Mouse (Mus musculus) intestine, postnatal 0 days (tissue): ENCODE measurements around the gene Teddm2. TPM values are rescaled to one million over a fixed set of nuclear protein-coding genes. Genes with fewer than 3 reads are reported as not detected.
"Not testable (repeated sequence)": the region's sequence is repeated elsewhere in the genome, so short reads cannot be mapped to it uniquely, and the experiment has no call there.

Experiments
- ATAC-seq: fragments of 200-750 bp; cut with Nextera tagmentation; 2 replicates; pipeline ENCODE4 v1.8.0; 2017; ENCODE audit warnings: mild to moderate bottlenecking, moderate TSS enrichment, moderate library complexity
- H3K27ac ChIP-seq: fragments of 300-500 bp; sonication (generic); 2 replicates; pipeline ENCODE4 v1.5.1; 2014; ENCODE audit warnings: mild to moderate bottlenecking, low read depth, low read length, moderate library complexity
- H3K27me3 ChIP-seq: fragments of 300-500 bp; sonication (generic); replicated peaks from 2 replicates; pipeline ENCODE4 v1.6.1; 2014; ENCODE audit warnings: low read length, mixed read lengths; ENCODE audit not compliant: control insufficient read depth, insufficient read depth
- H3K36me3 ChIP-seq: fragments of 300-500 bp; sonication (generic); 2 replicates; pipeline ENCODE4 v1.6.1; 2014; ENCODE audit warnings: mild to moderate bottlenecking, moderate library complexity; ENCODE audit not compliant: control insufficient read depth, insufficient read depth
- H3K4me1 ChIP-seq: fragments of 300-500 bp; sonication (generic); replicated peaks from 2 replicates; pipeline ENCODE4 v1.6.1; 2014; ENCODE audit warnings: antibody characterized with exemption, low read length, mixed read lengths; ENCODE audit not compliant: control insufficient read depth, insufficient read depth
- H3K4me2 ChIP-seq: fragments of 300-500 bp; sonication (generic); replicated peaks from 2 replicates; pipeline ENCODE4 v1.6.1; 2014; ENCODE audit warnings: low read depth, mild to moderate bottlenecking, moderate library complexity
- H3K4me3 ChIP-seq: fragments of 300-500 bp; sonication (generic); 2 replicates; pipeline ENCODE4 v1.5.1; 2014; ENCODE audit warnings: low read depth, low read length
- H3K9ac ChIP-seq: fragments of 300-500 bp; sonication (generic); 2 replicates; pipeline ENCODE4 v1.6.1; 2014; ENCODE audit warnings: mild to moderate bottlenecking, low read depth, low read length
- H3K9me3 ChIP-seq: fragments of 300-500 bp; sonication (generic); 2 replicates; pipeline ENCODE4 v1.6.1; 2016; ENCODE audit warnings: mixed run types; ENCODE audit not compliant: control insufficient read depth
- CTCF ChIP-seq: sonication (generic); IDR thresholded peaks from 2 replicates; pipeline ENCODE4 v1.5.1; 2016; ENCODE audit warnings: low read depth, mild to moderate bottlenecking, control low read depth, antibody characterized with exemption, moderate library complexity
- WGBS: fragments of 180-500 bp; shearing (Covaris S2); extraction: QIAGEN DNeasy Blood & Tissue Kit; methylation state at CpG from one replicate; pipeline ENCODE4 v1.1.7; 2014; 5-methylcytosine and 5-hydroxymethylcytosine counted together
- polyA plus RNA-seq: library from polyadenylated mRNA; unstranded; fragments of >200 nt; fragmentation: Nextera tagmentation; extraction: Ambion mirVana; gene quantifications from 2 replicates; pipeline ENCODE4 v1.2.1, GENCODE M21; 2015

Teddm2 gene
- polyA plus RNA-seq, 1 experiment from 2014 or later, result 0.27 TPM

GRCm38 (mm10) chr1:153891442-153891841 lies 8.6 kb downstream of the Teddm2 start, which contains the start of gene Teddm1a:
Gene Teddm1a (plus strand): TSS chr1:153891742.
- ATAC-seq, result no peak
- WGBS, result 66% methylated on average over 4 of the region's 4 CpGs
- Histone ChIP-seq H3K4me1 (no peaks in the 10 kb centered on the region), H3K9me3 (no peaks in the 10 kb centered on the region), H3K36me3 (no peaks in the 10 kb centered on the region), H3K4me3 (no peak within 1 kb of the TSS), H3K27ac (no peak within 1 kb of the TSS), H3K27me3 (no peaks in the 10 kb centered on the region), H3K9ac (no peak within 1 kb of the TSS), H3K4me2 (no peak within 1 kb of the TSS)
- TF ChIP-seq CTCF, result no peak

- no peak for TF ChIP-seq CTCF
- WGBS, result 91% methylated on average over 10 of the region's 10 CpGs
- ATAC-seq, result no peak
Observed at GRCm38 (mm10) chr1:153890121-153890520, 9.9 kb downstream of the Teddm2 start.

GRCm38 (mm10) chr1:153886024-153886633 lies 13.9 kb downstream of the Teddm2 start:
- H3K27me3 ChIP-seq, result no peaks in the 10 kb centered on the region
- H3K9me3 ChIP-seq, result no peaks in the 10 kb centered on the region
- ATAC-seq, result no peak
- H3K9ac ChIP-seq, result no peak overlapping the region
- H3K36me3 ChIP-seq, result no peaks in the 10 kb centered on the region
- TF ChIP-seq CTCF, result no peak
- WGBS, result 44% methylated on average over 17 of the region's 17 CpGs
- no peak overlapping the region for H3K27ac ChIP-seq
- H3K4me3 ChIP-seq, result no peak overlapping the region
- no peaks in the 10 kb centered on the region for H3K4me1 ChIP-seq
- H3K4me2 ChIP-seq, result no peak overlapping the region

More at GRCm38 (mm10) chr1:153890121-153890520, 9.9 kb downstream of the Teddm2 start:
- H3K27ac ChIP-seq, result no peak overlapping the region
- no peaks in the 10 kb centered on the region for H3K27me3 ChIP-seq
- H3K36me3 ChIP-seq, result no peaks in the 10 kb centered on the region
- H3K9me3 ChIP-seq, result no peaks in the 10 kb centered on the region
- H3K4me2 ChIP-seq, result no peak overlapping the region
- no peak overlapping the region for H3K9ac ChIP-seq
- H3K4me1 ChIP-seq, result no peaks in the 10 kb centered on the region
- H3K4me3 ChIP-seq, result no peak overlapping the region

GRCm38 (mm10) chr1:153880391-153880790 lies 19.6 kb downstream of the Teddm2 start:
- H3K36me3 ChIP-seq, ATAC-seq, H3K9me3 ChIP-seq, H3K4me1 ChIP-seq, H3K4me3 ChIP-seq, H3K27ac ChIP-seq, H3K9ac ChIP-seq, H3K4me2 ChIP-seq, H3K27me3 ChIP-seq: not testable (repeated sequence)
- 95% methylated on average over 17 of the region's 17 CpGs for WGBS

- Histone ChIP-seq H3K4me1 (no peaks in the 10 kb centered on the region), H3K27me3 (no peaks in the 10 kb centered on the region), H3K9me3 (no peaks in the 10 kb centered on the region), H3K36me3 (no peaks in the 10 kb centered on the region), H3K4me3 (no peak within 1 kb of the TSS), H3K9ac (no peak within 1 kb of the TSS), H3K27ac (no peak within 1 kb of the TSS), H3K4me2 (no peak within 1 kb of the TSS)
- TF ChIP-seq CTCF, result no peak
- WGBS, result 80% methylated on average over 6 of the region's 6 CpGs
- no peak for ATAC-seq
Observed at GRCm38 (mm10) chr1:153874045-153874444, 26.0 kb downstream of the Teddm2 start, which contains the start of gene Teddm1b. Gene Teddm1b (plus strand): TSS chr1:153874345.

- no peaks in the 10 kb centered on the region for H3K27me3 ChIP-seq
- no peaks in the 10 kb centered on the region for H3K36me3 ChIP-seq
- H3K9me3 ChIP-seq, result no peaks in the 10 kb centered on the region
- H3K27ac ChIP-seq, result no peak overlapping the region
- ATAC-seq, result no peak
- TF ChIP-seq CTCF, result no peak
- 63% methylated on average over 8 of the region's 8 CpGs for WGBS
- H3K4me1 ChIP-seq, result no peaks in the 10 kb centered on the region
- no peak overlapping the region for H3K4me3 ChIP-seq
- H3K4me2 ChIP-seq, result no peak overlapping the region
- H3K9ac ChIP-seq, result no peak overlapping the region
Observed at GRCm38 (mm10) chr1:153855946-153856345, 44.1 kb downstream of the Teddm2 start.

- not testable (repeated sequence) for H3K27me3 ChIP-seq, ATAC-seq, H3K27ac ChIP-seq, H3K4me2 ChIP-seq, H3K36me3 ChIP-seq, H3K9me3 ChIP-seq, H3K4me1 ChIP-seq, H3K4me3 ChIP-seq, H3K9ac ChIP-seq
- WGBS, result 63% methylated on average over 7 of the region's 7 CpGs
Observed at GRCm38 (mm10) chr1:153852696-153853095, 47.3 kb downstream of the Teddm2 start.
